Mouse (Mus musculus): ENCODE measurements at regions not wholly inside any gene's neighbourhood (a gene's known extent, or its start where the extent isn't known, plus 50 kb on each side); places are given as distances from the start of the nearest gene placed in this dataset.
A peak's percentile ranks its signal among the peaks of the same experiment; 100 is the strongest.

GRCm38 (mm10) chr10:66928211-66928990 lies 167.5 kb upstream of the Jmjd1c start:
- Histone ChIP-seq H3K9me3 (ENCODE audit: control insufficient read depth, low read length) (no peaks in the 10 kb centered on the region), H3K36me3 (ENCODE audit: control insufficient read depth, insufficient read depth, low read length) (no peaks in the 10 kb centered on the region), H3K4me1 (ENCODE audit: control insufficient read depth, insufficient read depth, low read length) (peaks cover 9% of the 10 kb centered on the region), H3K27me3 (replicated peaks; ENCODE audit: control insufficient read depth, insufficient read depth, low read length) (no peaks in the 10 kb centered on the region), H3K27ac (ENCODE audit: low read length) (peak overlapping the region; percentile 63), H3K4me2 (ENCODE audit: low read depth, low read length) (no peak overlapping the region), H3K9ac (ENCODE audit: low read depth, low read length) (no peak overlapping the region), H3K4me3 (ENCODE audit: low read length) (no peak overlapping the region)
- 54% methylated on average over 6 of the region's 6 CpGs for WGBS
- peak; percentile 79 for ATAC-seq

- H3K4me1 ChIP-seq (ENCODE audit: control insufficient read depth, insufficient read depth, low read length) = peaks cover 12% of the 10 kb centered on the region
- no peaks in the 10 kb centered on the region for H3K36me3 ChIP-seq (ENCODE audit: control insufficient read depth, insufficient read depth, low read length)
- no peak overlapping the region for H3K27ac ChIP-seq (ENCODE audit: low read length)
- no peak for ATAC-seq
- no peak overlapping the region for H3K4me2 ChIP-seq (ENCODE audit: low read depth, low read length)
- no peaks in the 10 kb centered on the region for H3K27me3 ChIP-seq (replicated peaks; ENCODE audit: control insufficient read depth, insufficient read depth, low read length)
- WGBS = 65% methylated on average over 10 of the region's 10 CpGs
- H3K9ac ChIP-seq (ENCODE audit: low read depth, low read length) = no peak overlapping the region
- H3K4me3 ChIP-seq (ENCODE audit: low read length) = no peak overlapping the region
- H3K9me3 ChIP-seq (ENCODE audit: control insufficient read depth, low read length) = no peaks in the 10 kb centered on the region
Measured at GRCm38 (mm10) chr10:66930563-66930962, 165.4 kb upstream of the Jmjd1c start.

- ATAC-seq = no peak
- 65% methylated on average over 7 of the region's 7 CpGs for WGBS
Measured at GRCm38 (mm10) chr10:66931505-66931904, 164.4 kb upstream of the Jmjd1c start.

GRCm38 (mm10) chr10:66932544-66932943 lies 163.4 kb upstream of the Jmjd1c start:
- no peak overlapping the region for H3K4me3 ChIP-seq (ENCODE audit: low read length)

More at GRCm38 (mm10) chr10:66931505-66931904, 164.4 kb upstream of the Jmjd1c start:
- Histone ChIP-seq H3K4me1 (ENCODE audit: control insufficient read depth, insufficient read depth, low read length) (peaks cover 14% of the 10 kb centered on the region), H3K4me3 (ENCODE audit: low read length) (no peak overlapping the region), H3K4me2 (ENCODE audit: low read depth, low read length) (no peak overlapping the region), H3K9me3 (ENCODE audit: control insufficient read depth, low read length) (no peaks in the 10 kb centered on the region), H3K36me3 (ENCODE audit: control insufficient read depth, insufficient read depth, low read length) (no peaks in the 10 kb centered on the region), H3K27me3 (replicated peaks; ENCODE audit: control insufficient read depth, insufficient read depth, low read length) (no peaks in the 10 kb centered on the region), H3K27ac (ENCODE audit: low read length) (no peak overlapping the region), H3K9ac (ENCODE audit: low read depth, low read length) (no peak overlapping the region)

GRCm38 (mm10) chr10:66933689-66934088 lies 162.2 kb upstream of the Jmjd1c start:
- Histone ChIP-seq H3K4me1 (ENCODE audit: control insufficient read depth, insufficient read depth, low read length) (peaks cover 8% of the 10 kb centered on the region), H3K27me3 (replicated peaks; ENCODE audit: control insufficient read depth, insufficient read depth, low read length) (no peaks in the 10 kb centered on the region), H3K4me2 (ENCODE audit: low read depth, low read length) (no peak overlapping the region), H3K9me3 (ENCODE audit: control insufficient read depth, low read length) (no peaks in the 10 kb centered on the region), H3K9ac (ENCODE audit: low read depth, low read length) (no peak overlapping the region), H3K27ac (ENCODE audit: low read length) (no peak overlapping the region), H3K36me3 (ENCODE audit: control insufficient read depth, insufficient read depth, low read length) (no peaks in the 10 kb centered on the region), H3K4me3 (ENCODE audit: low read length) (no peak overlapping the region)
- 57% methylated on average over 7 of the region's 7 CpGs for WGBS
- ATAC-seq = no peak

More at GRCm38 (mm10) chr10:66932544-66932943, 163.4 kb upstream of the Jmjd1c start:
- Histone ChIP-seq H3K27ac (ENCODE audit: low read length) (no peak overlapping the region), H3K4me1 (ENCODE audit: control insufficient read depth, insufficient read depth, low read length) (peaks cover 14% of the 10 kb centered on the region), H3K36me3 (ENCODE audit: control insufficient read depth, insufficient read depth, low read length) (no peaks in the 10 kb centered on the region), H3K9me3 (ENCODE audit: control insufficient read depth, low read length) (no peaks in the 10 kb centered on the region), H3K4me2 (ENCODE audit: low read depth, low read length) (no peak overlapping the region), H3K9ac (ENCODE audit: low read depth, low read length) (no peak overlapping the region), H3K27me3 (replicated peaks; ENCODE audit: control insufficient read depth, insufficient read depth, low read length) (no peaks in the 10 kb centered on the region)
- WGBS = 67% methylated on average over 6 of the region's 6 CpGs
- no peak for ATAC-seq

- Histone ChIP-seq H3K4me1 (ENCODE audit: control insufficient read depth, insufficient read depth, low read length) (peaks cover 5% of the 10 kb centered on the region; the same call in 1 of the 2 replicates), H3K9ac (ENCODE audit: low read depth, low read length) (no peak overlapping the region), H3K36me3 (ENCODE audit: control insufficient read depth, insufficient read depth, low read length) (no peaks in the 10 kb centered on the region), H3K9me3 (ENCODE audit: control insufficient read depth, low read length) (no peaks in the 10 kb centered on the region), H3K4me3 (ENCODE audit: low read length) (no peak overlapping the region), H3K27ac (ENCODE audit: low read length) (no peak overlapping the region), H3K4me2 (ENCODE audit: low read depth, low read length) (no peak overlapping the region), H3K27me3 (replicated peaks; ENCODE audit: control insufficient read depth, insufficient read depth, low read length) (no peaks in the 10 kb centered on the region)
- WGBS = 50% methylated on average over 6 of the region's 6 CpGs
- no peak for ATAC-seq
Measured at GRCm38 (mm10) chr10:66935731-66936130, 160.2 kb upstream of the Jmjd1c start.

GRCm38 (mm10) chr10:66937116-66937515 lies 158.8 kb upstream of the Jmjd1c start:
- H3K4me3 ChIP-seq (ENCODE audit: low read length) = no peak overlapping the region
- peaks cover 5% of the 10 kb centered on the region; the same call in 1 of the 2 replicates for H3K4me1 ChIP-seq (ENCODE audit: control insufficient read depth, insufficient read depth, low read length)
- H3K4me2 ChIP-seq (ENCODE audit: low read depth, low read length) = no peak overlapping the region
- H3K9ac ChIP-seq (ENCODE audit: low read depth, low read length) = no peak overlapping the region
- H3K9me3 ChIP-seq (ENCODE audit: control insufficient read depth, low read length) = no peaks in the 10 kb centered on the region
- no peak overlapping the region for H3K27ac ChIP-seq (ENCODE audit: low read length)
- H3K36me3 ChIP-seq (ENCODE audit: control insufficient read depth, insufficient read depth, low read length) = no peaks in the 10 kb centered on the region
- no peak for ATAC-seq
- 88% methylated on average over 13 of the region's 13 CpGs for WGBS
- H3K27me3 ChIP-seq (replicated peaks; ENCODE audit: control insufficient read depth, insufficient read depth, low read length) = no peaks in the 10 kb centered on the region

- WGBS = 86% methylated on average over 6 of the region's 6 CpGs
- Histone ChIP-seq H3K36me3 (ENCODE audit: control insufficient read depth, insufficient read depth, low read length) (no peaks in the 10 kb centered on the region), H3K4me1 (ENCODE audit: control insufficient read depth, insufficient read depth, low read length) (peaks cover 6% of the 10 kb centered on the region), H3K4me3 (ENCODE audit: low read length) (no peak overlapping the region), H3K4me2 (ENCODE audit: low read depth, low read length) (no peak overlapping the region), H3K9ac (ENCODE audit: low read depth, low read length) (no peak overlapping the region), H3K27me3 (replicated peaks; ENCODE audit: control insufficient read depth, insufficient read depth, low read length) (no peaks in the 10 kb centered on the region), H3K27ac (ENCODE audit: low read length) (no peak overlapping the region), H3K9me3 (ENCODE audit: control insufficient read depth, low read length) (no peaks in the 10 kb centered on the region)
- ATAC-seq = no peak
Measured at GRCm38 (mm10) chr10:66940368-66940767, 155.6 kb upstream of the Jmjd1c start.

GRCm38 (mm10) chr10:66940922-66941321 lies 155.0 kb upstream of the Jmjd1c start:
- H3K36me3 ChIP-seq (ENCODE audit: control insufficient read depth, insufficient read depth, low read length) = no peaks in the 10 kb centered on the region
- no peaks in the 10 kb centered on the region for H3K9me3 ChIP-seq (ENCODE audit: control insufficient read depth, low read length)
- no peaks in the 10 kb centered on the region for H3K27me3 ChIP-seq (replicated peaks; ENCODE audit: control insufficient read depth, insufficient read depth, low read length)
- H3K27ac ChIP-seq (ENCODE audit: low read length) = no peak overlapping the region
- no peak overlapping the region for H3K4me3 ChIP-seq (ENCODE audit: low read length)
- no peak overlapping the region for H3K9ac ChIP-seq (ENCODE audit: low read depth, low read length)
- no peak for ATAC-seq
- H3K4me1 ChIP-seq (ENCODE audit: control insufficient read depth, insufficient read depth, low read length) = peaks cover 3% of the 10 kb centered on the region; the same call in 1 of the 2 replicates
- H3K4me2 ChIP-seq (ENCODE audit: low read depth, low read length) = no peak overlapping the region
- WGBS = 84% methylated on average over 5 of the region's 5 CpGs

Measured in intestine, embryonic 16.5 days (tissue).